Mouse (Mus musculus) lung, embryonic 14.5 days (tissue): ENCODE results near the gene Islr. TPM values are rescaled to one million over a fixed set of nuclear protein-coding genes. Genes with fewer than 3 reads are reported as not detected.
"Not testable (repeated sequence)": the region's sequence is repeated elsewhere in the genome, so short reads cannot be mapped to it uniquely, and the experiment has no call there.

Experiments
- ATAC-seq: fragments of 200-750 bp; cut with Nextera tagmentation; 2 replicates; pipeline ENCODE4 v1.8.0; 2017; ENCODE audit warnings: mild to moderate bottlenecking, moderate TSS enrichment, moderate library complexity; ENCODE audit not compliant: insufficient read depth
- DNase-seq: peaks from one replicate; pipeline ENCODE4 v3.0.0-alpha.2; 2015
- H3K27ac ChIP-seq: fragments of 300-500 bp; sonication (generic); 2 replicates; pipeline ENCODE4 v1.5.1; 2014; ENCODE audit warnings: low read depth, mild to moderate bottlenecking, moderate library complexity
- H3K27me3 ChIP-seq: fragments of 300-500 bp; sonication (generic); 2 replicates; pipeline ENCODE4 v1.6.1; 2014; ENCODE audit warnings: low read length, control low read depth; ENCODE audit not compliant: insufficient read depth
- H3K36me3 ChIP-seq: fragments of 300-500 bp; sonication (generic); 2 replicates; pipeline ENCODE4 v1.6.1; 2014; ENCODE audit warnings: control low read depth; ENCODE audit not compliant: insufficient read depth
- H3K4me1 ChIP-seq: fragments of 300-500 bp; sonication (generic); 2 replicates; pipeline ENCODE4 v1.6.1; 2014; ENCODE audit warnings: antibody characterized with exemption, control low read depth; ENCODE audit not compliant: insufficient read depth
- H3K4me2 ChIP-seq: fragments of 300-500 bp; sonication (generic); 2 replicates; pipeline ENCODE4 v1.6.1; 2014; ENCODE audit warnings: mild to moderate bottlenecking
- H3K4me3 ChIP-seq: fragments of 300-500 bp; sonication (generic); 2 replicates; pipeline ENCODE4 v1.5.1; 2014; ENCODE audit warnings: low read depth, low read length
- H3K9ac ChIP-seq: fragments of 300-500 bp; sonication (generic); 2 replicates; pipeline ENCODE4 v1.6.1; 2014
- H3K9me3 ChIP-seq: fragments of 300-500 bp; sonication (generic); 2 replicates; pipeline ENCODE4 v1.6.1; 2016; ENCODE audit warnings: low read depth, low read length, control low read depth
- CTCF ChIP-seq: IDR thresholded peaks from 2 replicates; pipeline ENCODE4 v1.5.1; 2016; ENCODE audit warnings: antibody characterized with exemption, low read depth
- WGBS: fragments of 180-500 bp; shearing (Covaris S2); extraction: QIAGEN DNeasy Blood & Tissue Kit; methylation state at CpG from one replicate; pipeline ENCODE4 v1.1.7; 2014; 5-methylcytosine and 5-hydroxymethylcytosine counted together
- polyA plus RNA-seq: library from polyadenylated mRNA; unstranded; fragments of >200 nt; fragmentation: Nextera tagmentation; extraction: Ambion mirVana; gene quantifications from 2 replicates; pipeline ENCODE4 v1.2.1, GENCODE M21; 2014

Gene Islr
- polyA plus RNA-seq: 56.9 and 60.2 TPM in 2 replicates

DNA sequence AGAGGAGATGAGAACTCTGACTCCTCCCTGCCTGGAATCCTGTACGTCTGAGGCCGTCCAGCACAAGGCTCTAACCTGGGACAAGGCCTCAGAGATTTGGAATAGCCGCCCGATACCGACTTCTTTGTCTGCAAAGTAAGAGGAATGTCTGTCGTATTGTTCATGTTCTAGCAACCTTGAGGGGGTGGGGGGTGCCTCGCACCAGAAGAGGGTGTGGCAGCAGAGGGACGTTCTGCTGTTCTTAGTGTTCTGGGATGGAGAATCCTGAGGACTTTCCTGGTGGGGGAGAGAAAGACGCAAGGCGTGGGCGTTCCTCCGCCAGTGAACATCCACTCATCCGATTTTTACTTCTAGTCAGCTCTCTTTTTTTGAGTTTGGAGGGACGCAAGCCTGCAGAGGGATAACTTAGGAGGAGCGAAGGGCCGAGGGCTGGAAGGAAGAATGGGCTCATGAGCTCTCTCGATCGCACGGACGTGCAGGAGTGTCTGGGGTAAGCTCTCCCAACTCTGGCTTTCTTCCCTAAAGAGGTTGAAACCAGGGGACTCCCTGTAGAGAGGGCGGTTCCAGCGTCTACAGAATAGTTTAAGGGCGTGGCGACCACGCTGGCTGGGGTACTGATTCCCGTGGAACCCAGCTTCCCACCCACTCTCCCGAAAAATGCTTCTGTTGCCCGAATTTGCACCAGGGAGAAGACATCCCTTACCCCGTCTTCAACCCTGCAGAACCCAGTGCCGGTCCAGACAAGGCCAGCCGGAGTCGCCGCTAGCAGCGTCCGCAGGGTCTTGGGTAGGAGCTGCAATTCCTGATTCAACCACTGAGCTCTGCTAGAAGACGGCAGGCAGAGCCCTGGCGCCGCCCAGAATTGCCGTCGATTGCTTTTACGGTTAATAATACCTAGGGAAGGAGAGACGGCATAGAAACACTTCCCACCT lies at the start of gene Islr, which contains the start of gene Islr2:
Islr (minus strand) TSS at position 791 of the 932 bp plus-strand sequence.
Islr2 (minus strand) TSS at position 804 of the 932 bp plus-strand sequence.
- Histone ChIP-seq H3K27ac (no peak within 1 kb of the TSS), H3K9me3 (no peaks in the 10 kb centered on the region), H3K4me2 (peak within 1 kb of the TSS; percentile 67), H3K36me3 (no peaks in the 10 kb centered on the region), H3K9ac (peak within 1 kb of the TSS; percentile 38), H3K4me1 (no peaks in the 10 kb centered on the region), H3K4me3 (peak within 1 kb of the TSS; percentile 35), H3K27me3 (peaks cover 53% of the 10 kb centered on the region)
- WGBS: 2% methylated on average over 42 of the region's 42 CpGs
- ATAC-seq (peak; percentile 84), DNase-seq (peak; percentile 92)
- TF ChIP-seq CTCF: peak; percentile 76

DNA sequence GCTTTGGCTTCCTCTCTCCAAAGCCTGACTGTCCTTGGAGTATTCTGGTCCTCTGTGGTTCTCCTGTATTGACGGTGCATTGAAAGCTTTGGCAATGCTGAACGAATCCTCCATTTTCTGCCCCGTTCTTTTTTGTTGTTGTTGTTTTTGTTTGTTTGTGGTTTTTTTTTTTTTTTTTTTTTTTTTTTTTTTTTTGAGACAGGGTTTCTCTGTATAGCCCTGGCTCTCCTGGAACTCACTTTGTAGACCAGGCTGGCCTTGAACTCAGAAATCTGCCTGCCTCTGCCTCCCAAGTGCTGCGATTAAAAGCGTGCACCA lies 49.7 kb upstream of the Islr start:
- Histone ChIP-seq H3K36me3 (peaks cover 20% of the 10 kb centered on the region; the same call in 1 of the 2 replicates), H3K27ac (peak overlapping the region; percentile 61; the same call in 1 of the 2 replicates), H3K4me3 (peak overlapping the region; percentile 67), H3K9ac (peak overlapping the region; percentile 73), H3K4me2 (peak overlapping the region; percentile 73)
- not testable (repeated sequence) for H3K4me1 ChIP-seq, H3K9me3 ChIP-seq, ATAC-seq, H3K27me3 ChIP-seq, DNase-seq
- WGBS: 64% methylated on average over 5 of the region's 5 CpGs

DNA sequence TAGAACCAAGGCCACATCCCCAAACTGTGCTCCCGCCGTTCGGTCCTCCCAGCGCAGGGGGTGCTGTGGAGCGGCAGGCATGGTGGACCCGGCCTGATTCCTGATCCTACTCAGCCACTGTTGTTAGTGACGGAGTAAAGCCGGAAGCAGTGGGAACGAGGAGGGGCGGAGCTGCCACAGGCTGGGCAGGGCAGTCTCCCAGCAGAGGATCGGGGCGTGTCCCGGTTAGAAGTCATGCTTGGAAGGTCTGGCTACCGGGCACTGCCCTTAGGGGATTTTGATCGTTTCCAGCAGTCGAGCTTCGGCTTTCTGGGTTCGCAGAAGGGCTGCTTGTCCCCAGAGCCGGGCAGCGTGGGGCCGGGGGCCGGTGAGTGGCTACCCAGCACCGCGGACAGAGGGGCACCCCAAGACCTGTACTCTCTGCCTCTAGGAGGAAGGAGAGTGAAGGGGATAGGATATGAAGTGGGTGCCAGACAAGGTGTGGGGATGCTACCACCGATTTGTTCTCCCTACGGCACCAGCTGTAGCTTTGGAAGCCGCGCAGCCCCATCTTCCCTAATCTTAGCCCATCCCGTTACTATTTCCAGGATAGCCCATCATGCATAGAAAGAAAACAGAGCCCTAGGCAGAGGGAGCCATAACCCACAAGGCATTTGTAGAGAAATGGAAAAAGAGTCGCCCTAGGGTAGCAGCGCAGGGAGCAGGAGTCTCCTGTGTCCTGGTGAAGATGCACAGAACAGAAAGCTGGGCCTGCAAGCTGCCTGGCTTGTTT lies 49.1 kb upstream of the Islr start, which contains the start of gene Stoml1:
Stoml1 (plus strand) TSS at position 132 of the 772 bp plus-strand sequence.
- H3K4me1 ChIP-seq: no peaks in the 10 kb centered on the region
- no peaks in the 10 kb centered on the region for H3K27me3 ChIP-seq
- DNase-seq (peak; percentile 97), ATAC-seq (peak; percentile 98)
- H3K36me3 ChIP-seq: peaks cover 16% of the 10 kb centered on the region; the same call in 1 of the 2 replicates
- peak; percentile 95 for TF ChIP-seq CTCF
- peak within 1 kb of the TSS; percentile 61; the same call in 1 of the 2 replicates for H3K27ac ChIP-seq
- H3K9me3 ChIP-seq: no peaks in the 10 kb centered on the region
- peak within 1 kb of the TSS; percentile 67 for H3K4me3 ChIP-seq
- H3K9ac ChIP-seq: peak within 1 kb of the TSS; percentile 73
- peak within 1 kb of the TSS; percentile 73 for H3K4me2 ChIP-seq
- under 1% methylated on average over 31 of the region's 31 CpGs for WGBS

DNA sequence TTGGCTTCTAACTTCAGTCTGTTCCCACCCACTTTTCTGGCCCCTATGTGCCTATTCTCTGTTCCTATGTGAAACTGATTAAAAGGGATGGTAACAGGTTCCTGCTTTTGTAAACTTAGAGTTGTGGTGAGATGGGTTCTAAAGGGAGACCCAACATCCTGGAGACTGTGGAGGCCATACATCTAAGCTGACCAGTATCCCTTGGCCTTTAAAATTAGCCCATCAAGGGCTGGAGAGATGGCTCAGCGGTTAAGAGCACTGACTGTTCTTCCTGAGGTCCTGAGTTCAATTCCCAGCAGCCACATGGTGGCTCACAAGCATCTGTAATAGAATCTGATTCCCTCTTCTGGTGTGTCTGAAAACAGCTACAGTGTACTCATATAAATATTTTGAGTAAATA lies 46.6 kb upstream of the Islr start:
- DNase-seq, H3K4me3 ChIP-seq, H3K27me3 ChIP-seq, ATAC-seq, H3K4me2 ChIP-seq, H3K36me3 ChIP-seq, H3K9me3 ChIP-seq, H3K9ac ChIP-seq: not testable (repeated sequence)
- Histone ChIP-seq H3K27ac (peak overlapping the region; percentile 87; the same call in 1 of the 2 replicates), H3K4me1 (peaks cover 12% of the 10 kb centered on the region)
- WGBS: 79% methylated on average over 1 of the region's 1 CpGs

DNA sequence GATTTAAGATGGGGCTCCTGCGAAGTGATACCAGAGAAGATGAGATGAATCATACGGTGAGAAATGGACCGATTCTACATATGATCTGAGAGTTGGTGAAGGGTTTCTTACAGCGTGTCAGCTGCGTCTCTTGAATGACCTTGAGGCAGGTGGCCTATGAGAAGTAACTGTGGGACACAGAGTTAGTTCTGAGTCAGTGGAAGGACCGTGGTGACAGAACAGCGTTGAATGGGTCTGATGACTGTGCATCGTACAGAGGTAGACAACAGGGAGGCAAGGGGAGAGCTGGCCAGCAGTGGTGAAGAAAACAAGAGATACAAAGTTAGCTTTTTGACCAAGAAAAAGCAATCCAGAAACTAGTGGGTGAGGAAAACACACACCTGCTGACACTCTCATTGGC lies 46.2 kb upstream of the Islr start:
- Histone ChIP-seq H3K4me2 (peak overlapping the region; percentile 67), H3K27me3 (no peaks in the 10 kb centered on the region), H3K9me3 (no peaks in the 10 kb centered on the region), H3K36me3 (peaks cover 6% of the 10 kb centered on the region; the same call in 1 of the 2 replicates), H3K4me1 (peaks cover 12% of the 10 kb centered on the region), H3K4me3 (no peak overlapping the region), H3K27ac (peak overlapping the region; percentile 87), H3K9ac (no peak overlapping the region)
- ATAC-seq (no peak), DNase-seq (no peak)
- TF ChIP-seq CTCF: no peak
- WGBS: 67% methylated on average over 8 of the region's 8 CpGs

DNA sequence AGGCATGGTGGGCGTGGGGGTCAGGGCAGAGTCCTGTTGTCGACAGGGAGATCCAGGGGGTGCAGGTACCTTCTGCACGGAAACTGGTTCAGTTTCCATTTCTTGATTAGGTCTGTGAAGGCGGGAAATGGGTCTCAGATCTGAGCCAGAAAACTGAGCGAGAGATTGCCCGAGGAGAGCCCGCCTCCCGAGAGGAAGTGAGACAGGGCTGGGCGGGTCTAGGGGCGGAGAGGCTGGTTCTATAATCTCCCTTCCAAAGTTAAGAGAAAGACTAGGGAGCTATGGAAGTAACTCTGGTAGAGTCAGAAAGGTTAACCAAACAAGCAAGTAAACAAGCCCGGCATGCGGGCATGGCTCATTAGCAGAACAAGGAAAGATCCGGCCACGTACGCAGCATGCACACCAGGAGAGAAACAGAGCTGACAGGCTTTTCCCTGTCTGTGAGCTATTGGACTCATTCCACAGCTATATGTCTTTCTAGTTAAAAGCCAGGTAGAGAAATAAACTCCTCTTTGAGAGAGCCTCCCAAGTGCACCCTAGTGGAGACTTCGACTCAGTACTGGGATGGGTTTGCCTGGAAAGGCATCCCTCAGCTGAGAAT lies 45.6 kb upstream of the Islr start, which contains the start of gene Pml:
Pml (minus strand) TSS at position 195 of the 601 bp plus-strand sequence.
- H3K4me2 ChIP-seq: peak within 1 kb of the TSS; percentile 67
- peaks cover 12% of the 10 kb centered on the region for H3K36me3 ChIP-seq
- peak; percentile 37 for TF ChIP-seq CTCF
- peaks cover 12% of the 10 kb centered on the region for H3K4me1 ChIP-seq
- no peaks in the 10 kb centered on the region for H3K27me3 ChIP-seq
- H3K4me3 ChIP-seq: peak within 1 kb of the TSS; percentile 46
- WGBS: 0% methylated on average over 16 of the region's 16 CpGs
- peak within 1 kb of the TSS; percentile 87 for H3K27ac ChIP-seq
- H3K9ac ChIP-seq: peak within 1 kb of the TSS; percentile 59
- ATAC-seq (peak; percentile 41; the same call in 1 of the 2 replicates), DNase-seq (peak; percentile 87)
- no peaks in the 10 kb centered on the region for H3K9me3 ChIP-seq
